Mouse (Mus musculus) bone marrow, adult 2 months (tissue): ENCODE data around the gene Pafah1b3. TPM values are rescaled to one million over a fixed set of nuclear protein-coding genes. Genes with fewer than 3 reads are reported as not detected.
A peak's percentile ranks its signal among the peaks of the same experiment; 100 is the strongest.

Experiments used
- H3K27ac ChIP-seq: fragments of 200-500 bp; 2 replicates; pipeline ENCODE4 v1.5.1; 2012; ENCODE audit warnings: low read depth, mild to moderate bottlenecking, control low read depth, inconsistent platforms, low read length; ENCODE audit not compliant: control insufficient read depth, poor library complexity, insufficient read depth
- H3K4me1 ChIP-seq: fragments of 200-500 bp; 2 replicates; pipeline ENCODE4 v1.6.1; 2011; ENCODE audit warnings: low read length; ENCODE audit not compliant: control insufficient read depth, insufficient read depth
- H3K4me3 ChIP-seq: fragments of 200-500 bp; replicated peaks from 2 replicates; pipeline ENCODE3; 2011; ENCODE audit warnings: mild to moderate bottlenecking, low read depth, low read length, control low read depth; ENCODE audit not compliant: control insufficient read depth
- CTCF ChIP-seq: fragments of 200-500 bp; IDR thresholded peaks from 2 replicates; pipeline ENCODE4 v1.5.1; 2011; ENCODE audit warnings: low read length, control low read depth; ENCODE audit not compliant: control insufficient read depth, insufficient read depth
- POLR2A ChIP-seq: fragments of 200-500 bp; IDR thresholded peaks from 2 replicates; pipeline ENCODE4 v1.6.1; 2011; ENCODE audit warnings: low read depth, mild to moderate bottlenecking, control low read depth, low read length, borderline replicate concordance; ENCODE audit not compliant: control insufficient read depth
- WGBS: fragments of 180-500 bp; shearing (Covaris S2); methylation state at CpG from one replicate; pipeline ENCODE4 v1.1.7; 2018; 5-methylcytosine and 5-hydroxymethylcytosine counted together
- polyA plus RNA-seq: library from polyadenylated mRNA; stranded (reverse); fragments of >200 nt; gene quantifications from 2 replicates; pipeline ENCODE4 v1.2.4, GENCODE M21; 2011; ENCODE audit warnings: low replicate concordance; ENCODE audit not compliant: missing spikeins, insufficient read depth, insufficient read length

The Pafah1b3 gene
- polyA plus RNA-seq, 1 experiment: 46.4 TPM

DNA sequence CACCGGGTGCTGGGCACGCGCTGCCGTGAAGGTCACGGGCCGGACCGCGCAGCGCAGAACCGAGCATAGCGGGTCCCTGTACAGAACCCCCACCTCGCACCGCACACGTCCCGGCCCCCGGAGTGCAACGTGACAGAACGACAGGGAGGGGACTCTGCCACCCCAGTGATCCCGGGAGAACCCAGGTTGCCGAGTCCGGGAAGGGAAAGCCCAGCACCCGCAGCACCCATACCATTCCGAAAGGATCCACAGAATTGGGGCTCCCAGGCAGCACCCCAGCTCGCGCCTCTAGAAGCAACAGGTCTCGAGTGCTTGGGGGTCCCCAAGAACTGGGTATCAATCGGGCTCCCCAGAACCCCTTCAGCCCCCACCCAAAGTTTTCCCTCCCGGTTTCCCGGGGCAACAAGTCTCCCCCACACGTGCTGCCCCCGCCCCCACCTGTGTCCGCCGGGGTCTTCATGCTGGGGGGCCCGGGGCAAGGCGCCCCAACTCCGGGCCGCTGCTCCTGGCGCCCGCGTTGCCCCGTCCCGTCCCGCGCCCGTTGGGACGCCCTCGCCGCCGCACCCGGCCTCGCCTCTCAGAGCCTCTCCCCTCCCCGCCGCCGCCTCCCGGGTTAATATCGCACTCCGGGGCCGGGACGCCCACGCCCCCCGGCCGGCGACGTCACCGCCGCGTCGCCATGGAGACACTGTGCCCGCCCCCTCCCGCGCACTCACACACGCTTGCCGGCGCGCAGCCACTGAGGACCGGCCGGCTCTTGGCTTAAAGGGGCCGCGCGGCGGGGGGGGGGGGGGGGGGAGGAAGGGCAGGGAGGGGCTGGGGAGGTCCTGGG, 47.4 kb downstream of the Pafah1b3 start, which contains the start of gene Erf:
Gene Erf, minus strand, starts transcription at position 621 of the 832 bp plus-strand sequence.
- Histone ChIP-seq H3K4me1 (no peaks in the 10 kb centered on the region; the same call in 1 of the 2 replicates), H3K27ac (peak within 1 kb of the TSS; percentile 70), H3K4me3 (peak within 1 kb of the TSS; percentile 94)
- WGBS: 1% methylated on average over 77 of the region's 81 CpGs
- TF ChIP-seq CTCF: no peak
- TF ChIP-seq POLR2A: peak; percentile 74; the same call in 1 of the 2 replicates

GRCm38 (mm10) chr7:25249314-25250140, 48.3 kb downstream of the Pafah1b3 start:
- H3K4me3 ChIP-seq: peak overlapping the region; percentile 94
- WGBS: 1% methylated on average over 60 of the region's 73 CpGs
- no peaks in the 10 kb centered on the region; the same call in 1 of the 2 replicates for H3K4me1 ChIP-seq
- TF ChIP-seq POLR2A: no peak
- no peak for TF ChIP-seq CTCF
- peak overlapping the region; percentile 70; the same call in 1 of the 2 replicates for H3K27ac ChIP-seq

GRCm38 (mm10) chr7:25248846-25249313, 48.9 kb downstream of the Pafah1b3 start:
- under 1% methylated on average over 25 of the region's 25 CpGs for WGBS
- Histone ChIP-seq H3K4me1 (no peaks in the 10 kb centered on the region; the same call in 1 of the 2 replicates), H3K27ac (peak overlapping the region; percentile 33; the same call in 1 of the 2 replicates), H3K4me3 (peak overlapping the region; percentile 60)
- 0 out of 2 replicates have a peak, but pooled peaks have one; percentile 6 for TF ChIP-seq CTCF
- no peak for TF ChIP-seq POLR2A

DNA sequence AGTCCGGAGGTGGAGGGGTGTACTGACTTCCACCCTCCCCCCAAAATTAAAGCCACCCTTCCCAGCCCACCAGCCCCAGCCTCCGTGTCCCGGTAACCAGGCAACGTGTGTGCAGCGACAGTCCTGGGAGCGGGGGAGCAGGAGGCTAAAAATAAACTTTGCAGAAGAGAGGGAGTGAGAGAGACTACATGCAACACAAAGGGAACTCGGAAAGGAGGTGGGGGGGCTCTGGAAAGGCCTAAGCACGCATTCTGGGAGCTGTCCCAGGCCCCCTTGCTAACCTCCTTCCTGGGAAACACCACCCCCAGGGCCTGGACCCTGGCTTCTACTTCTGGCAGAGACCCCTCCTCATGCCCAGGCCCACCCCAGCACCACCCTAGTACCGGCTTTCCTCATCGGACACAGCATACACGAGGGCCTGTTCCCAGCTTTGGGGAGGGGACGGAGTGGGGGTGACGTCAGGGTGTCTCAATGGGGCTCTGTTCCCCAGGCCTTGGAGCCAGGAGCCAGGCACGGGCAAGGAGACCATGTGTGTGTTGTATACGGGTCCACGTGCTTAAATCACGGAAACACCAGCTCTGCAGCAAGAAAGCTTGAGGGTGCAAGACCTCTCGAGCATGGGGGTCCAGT, 49.7 kb downstream of the Pafah1b3 start:
- 8% methylated on average over 18 of the region's 18 CpGs for WGBS
- H3K27ac ChIP-seq: no peak overlapping the region
- H3K4me3 ChIP-seq: no peak overlapping the region
- TF ChIP-seq POLR2A (no peak), CTCF (no peak)
- no peaks in the 10 kb centered on the region; the same call in 1 of the 2 replicates for H3K4me1 ChIP-seq

GRCm38 (mm10) chr7:25247498-25247897, 50.3 kb downstream of the Pafah1b3 start:
- Histone ChIP-seq H3K4me1 (no peaks in the 10 kb centered on the region; the same call in 1 of the 2 replicates), H3K27ac (no peak overlapping the region), H3K4me3 (no peak overlapping the region)
- TF ChIP-seq CTCF: no peak
- no peak for TF ChIP-seq POLR2A
- WGBS: 21% methylated on average over 3 of the region's 3 CpGs

DNA sequence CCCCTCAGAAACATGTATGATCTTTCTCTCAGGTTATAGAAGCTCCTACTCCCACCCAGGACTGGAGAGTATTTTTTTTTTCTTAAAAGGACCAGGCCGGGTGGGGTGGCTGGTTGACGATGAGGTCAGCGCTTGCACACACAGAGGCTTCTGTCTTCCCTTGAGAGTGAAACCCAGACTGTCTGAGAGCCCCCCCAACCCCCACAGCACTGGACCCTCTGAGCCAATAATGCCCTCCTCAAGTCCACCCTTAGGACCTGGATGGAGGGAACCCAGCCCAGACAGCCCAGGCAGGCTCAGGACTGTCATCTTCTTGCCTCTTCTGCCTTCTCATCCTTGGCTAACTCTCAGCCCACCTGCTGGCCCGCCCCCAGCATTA, 51.0 kb downstream of the Pafah1b3 start:
- no peak for TF ChIP-seq CTCF
- TF ChIP-seq POLR2A: no peak
- Histone ChIP-seq H3K4me1 (no peaks in the 10 kb centered on the region; the same call in 1 of the 2 replicates), H3K27ac (no peak overlapping the region; the same call in 1 of the 2 replicates), H3K4me3 (no peak overlapping the region)
- 16% methylated on average over 4 of the region's 4 CpGs for WGBS

GRCm38 (mm10) chr7:25246079-25246758, 51.6 kb downstream of the Pafah1b3 start:
- Histone ChIP-seq H3K4me1 (no peaks in the 10 kb centered on the region; the same call in 1 of the 2 replicates), H3K27ac (no peak overlapping the region; the same call in 1 of the 2 replicates), H3K4me3 (no peak overlapping the region)
- TF ChIP-seq CTCF (no peak), POLR2A (no peak)
- 43% methylated on average over 20 of the region's 20 CpGs for WGBS

Other genes with a start within 250 kb of the Pafah1b3 start
- gene Grik5, start 225.6 kb downstream of the Pafah1b3 start, polyA plus RNA-seq: 7.3 and 9.7 TPM in 2 replicates
- gene Zfp574, start 225.4 kb downstream of the Pafah1b3 start, polyA plus RNA-seq: 8.1 and 11.3 TPM in 2 replicates
- 7.8 and 16.8 TPM in 2 replicates for gene Pou2f2, start 118.3 kb downstream of the Pafah1b3 start, polyA plus RNA-seq
- gene Dedd2, start 77.4 kb downstream of the Pafah1b3 start, polyA plus RNA-seq: 66.5 and 109 TPM in 2 replicates
- gene Zfp526, start 76.6 kb downstream of the Pafah1b3 start, polyA plus RNA-seq: 7.2 and 13.9 TPM in 2 replicates
- gene Gsk3a, start 60.1 kb downstream of the Pafah1b3 start, polyA plus RNA-seq: 53.6 and 56.8 TPM in 2 replicates
- 6.8 and 14.6 TPM in 2 replicates for gene Erf, start 47.2 kb downstream of the Pafah1b3 start, polyA plus RNA-seq
- 174 and 292 TPM in 2 replicates for gene Cic, start 30.3 kb downstream of the Pafah1b3 start, polyA plus RNA-seq
- gene Prr19, start 3.4 kb upstream of the Pafah1b3 start, polyA plus RNA-seq: not detected in 2 replicates
- gene Tmem145, start 8.1 kb upstream of the Pafah1b3 start, polyA plus RNA-seq: not detected in 2 replicates
- gene Megf8, start 19.2 kb upstream of the Pafah1b3 start, polyA plus RNA-seq: 3.0 and 5.7 TPM in 2 replicates
- gene Cnfn, start 71.7 kb upstream of the Pafah1b3 start, polyA plus RNA-seq: not detected in 2 replicates
- gene Lipe, start 100.7 kb upstream of the Pafah1b3 start, polyA plus RNA-seq: 195 and 311 TPM in 2 replicates
- gene Cxcl17, start 114.9 kb upstream of the Pafah1b3 start, polyA plus RNA-seq: not detected in 2 replicates
- 11.7 and 31.5 TPM in 2 replicates for gene Ceacam1, start 179.6 kb upstream of the Pafah1b3 start, polyA plus RNA-seq
- not detected in 2 replicates for gene Ceacam2, start 241.9 kb upstream of the Pafah1b3 start, polyA plus RNA-seq